Mouse (Mus musculus) spleen, adult 18-20 months (tissue): Measurements from ENCODE around the gene Ccdc155.

Experiments used
- DNase-seq, 2 experiments: peaks; one replicate each; pipeline ENCODE4 v3.0.0; 2022; ENCODE audit warnings: mixed read lengths in 2 of 2

The Ccdc155 gene

GRCm38 (mm10) chr7:45139904-45140723 is 64.6 kb downstream of the Ccdc155 start:
- DNase-seq: no peak

GRCm38 (mm10) chr7:45138403-45138802 is 66.3 kb downstream of the Ccdc155 start:
- DNase-seq: no peak

- DNase-seq: no peak
These were observed 67.3 kb downstream of the Ccdc155 start for GRCm38 (mm10) chr7:45137171-45138006.

GRCm38 (mm10) chr7:45135993-45136567 is 68.6 kb downstream of the Ccdc155 start, which contains the start of the genes Gm45713 and Flt3l:
Gene Gm45713, minus strand, starts transcription at chr7:45136231.
Gene Flt3l, minus strand, starts transcription at chr7:45136432.
- DNase-seq: peak; percentile 82 to 91

GRCm38 (mm10) chr7:45135370-45135769 is 69.3 kb downstream of the Ccdc155 start:
- DNase-seq: no peak

GRCm38 (mm10) chr7:45134544-45135026 is 70.1 kb downstream of the Ccdc155 start:
- no peak for DNase-seq
